Mouse (Mus musculus) Patski (cell line): ENCODE results near the gene Clns1a. TPM values are rescaled to one million over a fixed set of nuclear protein-coding genes. Genes with fewer than 3 reads are reported as not detected.

ENCODE experiments used
- ATAC-seq: fragments of 100-300 bp; one replicate; pipeline ENCODE4 v1.8.0; 2021
- CTCF ChIA-PET: fragments of 350-600 bp; sonication (Branson Sonifier 250); formaldehyde crosslinking; loops from one replicate; lab custom pipeline; 2022; ENCODE audit warnings: inconsistent platforms; lab: Charles Lee
- POLR2A ChIA-PET: fragments of 350-600 bp; sonication (Branson Sonifier 250); formaldehyde crosslinking; loops from one replicate; lab custom pipeline; 2022; ENCODE audit warnings: antibody characterized with exemption, inconsistent platforms; lab: Charles Lee
- DNase-seq: peaks from one replicate; pipeline ENCODE4 v3.0.0-alpha.2; 2011; ENCODE audit warnings: low read depth, low spot score
- H3K27me3 ChIP-seq: fragments of 371-371 bp; one replicate; pipeline ENCODE4 v1.5.1; 2021
- CTCF ChIP-seq: fragments of 100-300 bp; IDR thresholded peaks from one replicate; pipeline ENCODE4 v1.5.1; 2021
- in situ Hi-C: fragments of 300-500 bp; cut with MboI; formaldehyde crosslinking; loops from 3 replicates; pipeline ENCODE4 v1.11.1; 2018; ENCODE audit warnings: low pct_unique_long_range_greater_than_20kb, mixed read lengths
- polyA plus RNA-seq: library from polyadenylated mRNA; unstranded; gene quantifications from one replicate; pipeline ENCODE4 v1.2.3, GENCODE M21; 2021

Gene Clns1a
- polyA plus RNA-seq, 1 experiment from 2014 or later, result 82.0 TPM

DNA sequence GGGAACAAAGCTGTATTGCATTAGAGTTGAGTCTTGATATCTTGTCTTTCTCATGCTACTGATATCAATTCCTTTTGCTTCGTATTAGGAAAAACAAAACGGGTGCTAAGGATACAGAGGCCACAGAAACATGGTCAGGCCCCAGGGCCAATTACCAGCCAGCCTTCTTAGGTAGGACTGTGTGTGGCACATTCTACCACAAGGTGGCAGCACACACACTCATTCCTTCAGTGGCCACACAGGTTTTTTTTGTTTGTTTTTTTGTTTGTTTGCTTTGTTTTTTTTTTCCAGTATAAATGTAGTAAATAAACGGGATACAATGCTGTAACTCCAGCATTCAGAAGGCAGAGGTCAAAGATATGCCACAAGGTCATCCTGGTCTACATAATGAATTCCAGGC is 48.9 kb downstream of the Clns1a start:
- POLR2A ChIA-PET, result no interaction called here
- CTCF ChIA-PET, result no interaction called here
- in situ Hi-C loops, result loop anchor here (10.0 kb wide), 1 partner anchor 370 kb away; the partner anchor contains the start of gene Myo7a
- H3K27me3 ChIP-seq, result no peaks in the 10 kb centered on the region
- ATAC-seq (peak; percentile 41), DNase-seq (no peak)
- TF ChIP-seq CTCF, result peak; percentile 85

DNA sequence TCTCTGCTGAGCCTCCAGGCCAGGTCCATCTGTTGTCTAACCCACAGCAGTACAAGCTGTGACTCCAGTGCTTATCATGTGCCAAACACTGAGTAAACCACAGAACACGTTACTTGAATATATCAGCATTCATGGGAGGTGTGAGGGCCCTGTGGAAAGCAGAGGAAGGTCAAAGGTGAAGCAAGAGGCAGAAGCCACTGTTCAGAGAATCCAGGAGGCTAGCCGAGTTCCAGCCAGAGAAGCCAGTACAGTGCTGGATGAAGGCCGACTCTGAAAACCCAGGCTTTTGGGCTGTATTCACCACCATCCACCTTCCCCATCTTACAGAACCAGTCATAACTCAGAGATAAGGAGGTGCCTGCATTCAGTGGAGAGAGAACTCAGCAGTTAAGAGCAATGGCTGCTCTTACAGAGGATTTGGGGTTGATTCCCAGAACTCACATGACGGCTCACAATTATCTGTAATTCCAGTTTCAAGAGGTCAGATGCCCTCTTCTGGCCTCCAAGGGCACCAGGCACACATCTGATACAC is 50.8 kb downstream of the Clns1a start:
- CTCF ChIA-PET, result interaction anchor here (1.0 to 1.3 kb wide), 4 partner anchors 11 to 234 kb away, joined by 3 to 4 read pairs (median 3); no protein-coding TSS in a partner anchor

DNA sequence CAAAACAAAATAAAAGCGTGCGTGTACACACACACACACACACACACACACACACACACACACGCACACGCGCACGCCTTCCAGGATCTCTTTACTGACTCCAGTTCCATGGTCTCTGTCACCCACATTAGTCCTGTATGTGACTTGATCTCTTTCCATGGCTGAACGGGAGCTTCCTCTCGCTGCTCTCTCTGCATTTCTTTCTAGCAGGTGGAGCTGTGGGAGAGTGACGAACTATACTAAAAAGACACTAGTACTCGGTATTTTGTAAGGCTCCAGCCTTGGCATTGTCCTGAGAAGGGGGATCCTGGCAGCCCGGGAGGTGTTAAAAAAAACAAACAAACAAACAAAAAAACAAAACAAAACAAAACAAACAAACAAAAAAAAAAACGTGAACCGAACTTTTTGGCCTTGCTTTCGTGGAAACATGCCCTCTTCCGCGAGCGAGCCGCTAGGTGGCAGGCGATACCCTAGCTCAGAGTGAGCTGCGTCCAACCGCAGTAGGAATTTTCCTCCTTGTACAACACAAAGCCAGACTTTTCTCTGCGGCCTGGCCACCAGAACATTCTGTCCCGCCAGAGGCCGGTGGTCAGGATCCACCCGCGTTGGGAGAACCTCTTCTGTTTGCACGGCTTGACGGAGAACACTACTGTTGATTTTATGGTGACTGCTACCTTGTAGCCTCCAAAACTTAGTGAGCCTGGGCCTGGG is 51.5 kb downstream of the Clns1a start:
- CTCF ChIA-PET, result interaction anchor here (0.8 to 1.8 kb wide), 8 partner anchors 20 to 239 kb away, joined by 3 to 6 read pairs (median 3); no protein-coding TSS in a partner anchor
- in situ Hi-C loops, result loop anchor here (10.0 kb wide), 1 partner anchor 367 kb away; the partner anchor contains the start of gene Myo7a
- peak; percentile 94 for TF ChIP-seq CTCF
- no peak for DNase-seq
- no peaks in the 10 kb centered on the region for H3K27me3 ChIP-seq
- peak; percentile 39 for ATAC-seq
- POLR2A ChIA-PET, result interaction anchor here (1.3 kb wide), 1 partner anchor 371 kb away, joined by 3 read pairs; the partner anchor contains the start of gene Myo7a

More for the DNA sequence above, 50.8 kb downstream of the Clns1a start:
- no peaks in the 10 kb centered on the region for H3K27me3 ChIP-seq
- in situ Hi-C loops, result loop anchor here (10.0 kb wide), 1 partner anchor 368 kb away; the partner anchor contains the start of gene Myo7a
- ATAC-seq, result no peak
- POLR2A ChIA-PET, result no interaction called here
- no peak for TF ChIP-seq CTCF
- DNase-seq, result no peak

DNA sequence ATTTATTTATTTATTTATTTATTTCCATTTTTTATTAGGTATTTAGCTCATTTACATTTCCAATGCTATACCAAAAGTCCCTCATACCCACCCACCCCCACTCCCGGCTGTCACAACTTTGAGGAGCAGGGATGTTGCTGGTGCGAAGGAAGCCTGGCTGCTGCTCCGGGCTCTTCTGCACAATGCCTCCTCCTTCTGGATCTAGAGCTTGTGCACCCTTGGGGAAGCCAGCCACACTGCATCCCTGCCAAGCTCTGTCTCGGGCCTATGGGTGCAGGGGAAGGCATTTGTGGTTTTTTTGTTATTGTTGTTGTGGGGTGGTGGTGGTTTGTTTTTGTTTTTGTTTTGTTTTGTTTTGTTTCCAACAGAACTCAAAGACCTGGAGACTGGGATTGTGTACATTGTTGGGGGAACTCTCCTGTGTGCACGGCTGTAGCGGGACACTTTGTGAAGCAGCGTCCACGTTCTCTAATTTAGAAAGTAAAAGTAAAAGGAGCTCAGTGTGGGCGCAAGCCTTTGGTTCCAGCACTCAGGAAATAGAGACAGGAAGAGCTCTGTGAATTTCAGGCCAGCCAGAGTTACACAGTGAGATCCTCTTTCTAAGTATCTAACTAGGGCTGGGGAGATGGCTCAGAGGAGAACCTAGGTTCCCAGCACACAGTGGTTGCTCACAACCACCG is 52.2 kb downstream of the Clns1a start:
- no peak for DNase-seq
- no peak for ATAC-seq
- no peak for TF ChIP-seq CTCF

DNA sequence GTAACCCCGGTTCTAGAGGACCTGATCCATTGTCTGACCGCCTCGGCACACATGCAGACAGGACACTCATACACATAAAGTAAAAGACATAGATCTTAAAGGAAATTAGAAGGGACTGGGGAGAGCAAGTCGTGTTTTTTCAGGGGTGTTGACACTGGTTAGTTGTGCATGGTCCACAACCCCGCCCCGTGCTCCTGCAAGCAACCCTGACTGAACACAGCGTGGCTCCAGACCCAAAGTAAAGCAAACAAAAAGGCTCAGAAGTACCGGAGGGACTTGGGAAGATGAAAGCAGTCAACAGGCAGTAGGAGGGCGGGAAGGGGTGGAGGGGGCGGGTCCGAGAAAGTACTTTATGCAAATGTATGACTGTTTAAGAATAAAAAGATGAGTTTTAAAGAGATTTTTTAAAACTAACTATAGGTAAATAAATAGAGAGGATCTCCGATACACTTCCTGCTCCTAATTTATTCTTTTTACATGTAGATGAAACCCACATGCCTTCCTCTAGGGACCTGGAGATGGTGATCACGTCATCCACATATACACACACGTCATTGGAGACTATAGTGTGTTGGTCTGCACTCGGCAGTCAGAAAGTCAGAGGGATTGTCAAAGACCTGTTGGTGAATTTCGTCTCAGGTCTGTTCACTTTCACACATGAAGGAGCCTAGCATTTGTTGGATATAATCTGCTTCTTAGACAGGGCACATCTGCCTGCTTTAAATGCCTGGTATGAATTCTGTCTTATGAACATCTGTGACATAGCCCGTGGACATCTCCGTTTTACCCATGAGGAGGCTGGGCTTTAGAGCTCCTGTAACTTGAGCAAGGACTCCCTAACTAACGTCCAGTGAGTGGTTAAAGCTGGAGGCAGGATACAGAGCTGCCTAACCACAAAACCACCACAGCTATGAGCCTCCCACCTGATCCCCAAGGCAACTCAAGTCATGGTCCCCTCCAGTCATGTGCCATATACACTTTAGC is 53.1 kb downstream of the Clns1a start:
- no peak for TF ChIP-seq CTCF
- H3K27me3 ChIP-seq, result no peaks in the 10 kb centered on the region
- ATAC-seq, result no peak
- ChIA-PET CTCF (interaction anchor here (0.8 to 1.8 kb wide), 6 partner anchors 19 to 237 kb away, joined by 3 to 6 read pairs (median 3); no protein-coding TSS in a partner anchor), POLR2A (no interaction called here)
- in situ Hi-C loops, result loop anchor here (5.0 to 10.0 kb wide), 3 partner anchors 98 to 365 kb away; partner anchors contain the start of gene Myo7a
- no peak for DNase-seq

More for the DNA sequence above, 52.2 kb downstream of the Clns1a start:
- POLR2A ChIA-PET, result interaction anchor here (1.3 kb wide), 1 partner anchor 370 kb away, joined by 3 read pairs; the partner anchor contains the start of gene Myo7a
- CTCF ChIA-PET, result interaction anchor here (0.8 to 1.8 kb wide), 8 partner anchors 20 to 238 kb away, joined by 3 to 6 read pairs (median 3); no protein-coding TSS in a partner anchor
- H3K27me3 ChIP-seq, result no peaks in the 10 kb centered on the region
- in situ Hi-C loops, result loop anchor here (10.0 kb wide), 1 partner anchor 366 kb away; the partner anchor contains the start of gene Myo7a

DNA sequence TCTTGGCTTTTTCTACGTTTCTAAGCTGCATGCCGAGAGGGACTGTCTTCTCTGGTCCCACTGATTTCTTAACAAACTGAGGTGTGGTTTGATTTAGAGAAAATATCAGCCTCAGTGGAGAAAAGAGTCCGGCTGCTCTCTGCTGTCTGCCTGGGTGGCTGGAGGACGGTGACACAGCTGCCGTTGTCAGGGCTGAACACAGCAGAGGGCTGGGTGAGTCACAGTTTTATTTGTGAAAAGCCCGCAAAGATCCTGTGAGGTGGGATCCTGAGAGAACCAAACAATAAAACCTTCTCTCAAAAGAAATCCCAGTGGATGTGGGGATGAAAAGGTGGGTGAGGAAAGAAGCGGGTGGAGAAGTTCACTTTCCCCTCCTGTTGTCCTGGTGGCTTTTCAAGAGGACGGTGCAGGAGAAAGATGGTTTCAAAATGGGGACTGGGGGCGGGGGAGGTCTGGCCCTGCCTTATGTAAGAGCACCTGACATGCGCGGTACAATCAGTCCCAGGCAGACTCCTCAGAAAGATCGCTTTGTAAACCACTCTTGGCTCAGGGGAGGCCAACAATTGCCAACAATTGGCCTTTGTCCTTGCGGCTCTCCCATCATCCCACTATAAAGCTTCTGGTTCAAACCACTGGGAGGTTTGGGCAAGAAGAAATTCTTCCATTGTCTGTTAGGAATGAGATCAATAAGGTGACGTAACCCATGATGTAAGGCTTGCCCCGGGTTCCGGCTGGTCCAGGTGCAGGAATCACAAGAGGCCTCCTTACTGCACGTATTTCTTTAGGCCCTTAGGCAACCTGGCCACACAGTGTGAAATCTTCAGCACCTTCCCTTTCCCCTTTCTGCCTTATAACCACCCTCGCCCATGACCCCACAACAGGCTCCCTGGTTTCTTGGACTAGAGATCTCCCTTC is 60.8 kb downstream of the Clns1a start:
- no peak for TF ChIP-seq CTCF
- CTCF ChIA-PET, result no interaction called here
- in situ Hi-C loops, result no loop called here
- DNase-seq, result no peak
- H3K27me3 ChIP-seq, result no peaks in the 10 kb centered on the region
- no peak for ATAC-seq
- POLR2A ChIA-PET, result no interaction called here

GRCm38 (mm10) chr7:97764591-97764990 is 68.2 kb downstream of the Clns1a start:
- POLR2A ChIA-PET, result no interaction called here
- in situ Hi-C loops, result no loop called here
- no peak for ATAC-seq
- no peak for DNase-seq
- CTCF ChIA-PET, result no interaction called here
- TF ChIP-seq CTCF, result no peak
- no peaks in the 10 kb centered on the region for H3K27me3 ChIP-seq

DNA sequence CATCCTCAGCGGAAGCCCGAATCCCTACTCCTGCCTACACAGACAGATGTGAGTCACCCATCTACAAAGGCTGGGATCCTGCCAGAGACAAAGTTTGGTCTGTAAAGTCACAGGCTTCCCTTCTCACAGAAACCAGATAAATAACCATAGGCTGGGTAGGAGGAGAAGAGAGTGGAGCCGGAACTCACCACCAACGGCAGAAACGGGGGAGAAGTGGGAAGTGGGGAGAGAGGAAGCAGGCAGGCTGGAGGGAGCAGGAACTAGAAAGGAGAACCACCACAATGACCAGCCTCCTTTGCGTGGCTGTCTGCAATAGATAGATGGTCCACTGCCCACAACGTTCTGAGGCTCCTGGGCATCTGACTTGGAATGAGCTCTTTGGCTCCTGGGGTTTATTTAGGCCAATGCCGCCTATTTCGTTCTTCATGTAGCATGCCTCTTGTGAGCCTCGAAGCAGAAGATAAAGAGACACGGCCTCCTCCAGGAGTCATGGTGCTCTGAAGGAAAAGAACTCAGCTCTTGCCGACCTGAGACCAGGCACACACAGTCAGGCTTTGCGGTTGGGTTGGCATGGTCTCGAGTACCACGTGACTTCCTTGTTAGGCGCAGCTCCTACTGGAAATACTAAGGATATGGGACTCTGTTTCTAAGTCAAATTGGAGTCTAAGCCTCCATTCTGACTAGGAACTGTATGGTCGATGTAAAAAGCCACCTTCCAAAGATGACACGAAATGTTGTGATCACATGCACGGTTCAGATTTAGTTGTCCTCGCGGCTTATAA is 68.9 kb downstream of the Clns1a start:
- in situ Hi-C loops, result no loop called here
- CTCF ChIA-PET, result no interaction called here
- no peak for ATAC-seq
- POLR2A ChIA-PET, result no interaction called here
- no peak for TF ChIP-seq CTCF
- no peak for DNase-seq
- no peaks in the 10 kb centered on the region for H3K27me3 ChIP-seq
